Mouse (Mus musculus) C2C12 (cell line): ENCODE data around the gene Gm11037. TPM values are rescaled to one million over a fixed set of nuclear protein-coding genes. Genes with fewer than 3 reads are reported as not detected.

Experiments
- H3K27me3 ChIP-seq: one replicate; pipeline ENCODE4 v1.6.1; 2011; ENCODE audit not compliant: control insufficient read depth, insufficient read depth, insufficient read length
- H3K36me3 ChIP-seq: one replicate; pipeline ENCODE4 v1.6.1; 2011; ENCODE audit not compliant: control insufficient read depth, insufficient read depth
- H3K4me3 ChIP-seq: one replicate; pipeline ENCODE4 v1.5.1; 2011; ENCODE audit warnings: mild to moderate bottlenecking, control low read depth; ENCODE audit not compliant: poor library complexity, insufficient read depth, severe bottlenecking
- H3K79me2 ChIP-seq: one replicate; pipeline ENCODE4 v1.6.1; 2011; ENCODE audit not compliant: control insufficient read depth, insufficient read depth
- H3K79me3 ChIP-seq: one replicate; pipeline ENCODE4 v1.6.1; 2011; ENCODE audit warnings: low read depth, control low read depth
- H3ac ChIP-seq: one replicate; pipeline ENCODE3; 2011; ENCODE audit warnings: low read depth; ENCODE audit not compliant: control insufficient read depth, insufficient read length
- CEBPB ChIP-seq: IDR thresholded peaks from one replicate; pipeline ENCODE4 v1.6.1; 2011; ENCODE audit warnings: low read depth, mild to moderate bottlenecking, control low read depth, moderate library complexity
- CTCF ChIP-seq: IDR thresholded peaks from one replicate; pipeline ENCODE4 v1.5.1; 2011; ENCODE audit not compliant: control insufficient read depth, insufficient read depth, insufficient read length
- FOSL1 ChIP-seq: IDR thresholded peaks from one replicate; pipeline ENCODE4 v1.8.0; 2011; ENCODE audit warnings: mild to moderate bottlenecking, low read length; ENCODE audit not compliant: poor library complexity, insufficient read depth, severe bottlenecking
- MAX ChIP-seq: IDR thresholded peaks from one replicate; pipeline ENCODE4 v1.6.1; 2011; ENCODE audit warnings: mild to moderate bottlenecking, control low read depth
- MYOD1 ChIP-seq: IDR thresholded peaks from one replicate; pipeline ENCODE4 v1.6.1; 2011; ENCODE audit warnings: low read depth; ENCODE audit not compliant: control insufficient read depth, insufficient read length
- MYOG ChIP-seq: IDR thresholded peaks from one replicate; pipeline ENCODE4 v1.6.1; 2011; ENCODE audit not compliant: control insufficient read depth, insufficient read length; ENCODE audit errors: extremely low read depth
- USF1 ChIP-seq: IDR thresholded peaks from one replicate; pipeline ENCODE4 v1.6.1; 2011; ENCODE audit warnings: low read depth, mild to moderate bottlenecking, control low read depth, moderate library complexity
- polyA plus RNA-seq: library from polyadenylated mRNA; unstranded; fragments of >200 nt; fragmentation: generic; extraction: Trizol; gene quantifications from one replicate; pipeline ENCODE4 v1.2.1, GENCODE M21; 2012; ENCODE audit warnings: missing spikeins

The Gm11037 gene
- polyA plus RNA-seq, 1 experiment, result not detected

- no peaks in the 10 kb centered on the region for H3K36me3 ChIP-seq
- H3K27me3 ChIP-seq, result no peaks in the 10 kb centered on the region
- TF ChIP-seq MYOG, result no peak
- no peak for TF ChIP-seq CEBPB
- no peak for TF ChIP-seq MAX
- no peak for TF ChIP-seq FOSL1
- no peak for TF ChIP-seq MYOD1
- no peak overlapping the region for H3K4me3 ChIP-seq
- no peaks in the 10 kb centered on the region for H3K79me2 ChIP-seq
- H3ac ChIP-seq, result no peak overlapping the region
- H3K79me3 ChIP-seq, result no peaks in the 10 kb centered on the region
These were observed 1.6 kb downstream of the Gm11037 start for GRCm38 (mm10) chr2:131134826-131135400.

GRCm38 (mm10) chr2:131135521-131136139 is 2.3 kb downstream of the Gm11037 start:
- Histone ChIP-seq H3ac (no peak overlapping the region), H3K4me3 (no peak overlapping the region), H3K36me3 (no peaks in the 10 kb centered on the region), H3K79me3 (no peaks in the 10 kb centered on the region), H3K27me3 (no peaks in the 10 kb centered on the region), H3K79me2 (no peaks in the 10 kb centered on the region)
- TF ChIP-seq FOSL1 (no peak), MYOG (no peak), USF1 (no peak), MAX (no peak), CEBPB (no peak), MYOD1 (no peak), CTCF (no peak)

- no peaks in the 10 kb centered on the region for H3K79me3 ChIP-seq
- TF ChIP-seq CEBPB (no peak), FOSL1 (no peak), MAX (no peak), USF1 (no peak), CTCF (no peak), MYOG (no peak), MYOD1 (no peak)
- H3K27me3 ChIP-seq, result no peaks in the 10 kb centered on the region
- H3K4me3 ChIP-seq, result no peak overlapping the region
- H3ac ChIP-seq, result no peak overlapping the region
- no peaks in the 10 kb centered on the region for H3K79me2 ChIP-seq
- H3K36me3 ChIP-seq, result no peaks in the 10 kb centered on the region
These were observed 5.0 kb downstream of the Gm11037 start for GRCm38 (mm10) chr2:131138296-131138695.

GRCm38 (mm10) chr2:131138760-131139159 is 5.5 kb downstream of the Gm11037 start:
- H3K36me3 ChIP-seq, result no peaks in the 10 kb centered on the region
- TF ChIP-seq FOSL1, result no peak
- TF ChIP-seq MAX, result no peak
- H3K27me3 ChIP-seq, result no peaks in the 10 kb centered on the region

GRCm38 (mm10) chr2:131139287-131139686 is 6.0 kb downstream of the Gm11037 start:
- Histone ChIP-seq H3K36me3 (peaks cover 2% of the 10 kb centered on the region), H3K4me3 (no peak overlapping the region), H3ac (no peak overlapping the region), H3K79me2 (no peaks in the 10 kb centered on the region), H3K79me3 (no peaks in the 10 kb centered on the region), H3K27me3 (no peaks in the 10 kb centered on the region)
- TF ChIP-seq MAX (no peak), USF1 (no peak), MYOG (no peak), CEBPB (no peak)

More at GRCm38 (mm10) chr2:131138760-131139159, 5.5 kb downstream of the Gm11037 start:
- Histone ChIP-seq H3K79me3 (no peaks in the 10 kb centered on the region), H3K4me3 (no peak overlapping the region), H3ac (no peak overlapping the region), H3K79me2 (no peaks in the 10 kb centered on the region)

- peaks cover 6% of the 10 kb centered on the region for H3K36me3 ChIP-seq
These were observed 6.7 kb downstream of the Gm11037 start for GRCm38 (mm10) chr2:131139886-131140532.

More at GRCm38 (mm10) chr2:131139886-131140532, 6.7 kb downstream of the Gm11037 start:
- no peaks in the 10 kb centered on the region for H3K79me3 ChIP-seq
- no peaks in the 10 kb centered on the region for H3K27me3 ChIP-seq
- TF ChIP-seq MYOD1 (no peak), MAX (no peak), FOSL1 (no peak), CTCF (no peak), CEBPB (no peak), MYOG (no peak), USF1 (no peak)
- H3K79me2 ChIP-seq, result no peaks in the 10 kb centered on the region
- no peak overlapping the region for H3ac ChIP-seq
- no peak overlapping the region for H3K4me3 ChIP-seq
